Mouse (Mus musculus) urinary bladder, postnatal 14 days (tissue): Measurements from ENCODE around the gene Cpsf4.
A peak's percentile ranks its signal among the peaks of the same experiment; 100 is the strongest.
"Not testable (repeated sequence)": the region's sequence is repeated elsewhere in the genome, so short reads cannot be mapped to it uniquely, and the experiment has no call there.

ENCODE experiments used
- DNase-seq: peaks from one replicate; pipeline ENCODE4 v3.0.0; 2021; ENCODE audit warnings: low spot score

The Cpsf4 gene

GRCm38 (mm10) chr5:145166536-145167305 is at the start of gene Cpsf4, which contains the start of gene Ptcd1:
Cpsf4 (plus strand) TSS chr5:145167213.
Ptcd1 (minus strand) TSS chr5:145167108.
- DNase-seq = peak; percentile 99

GRCm38 (mm10) chr5:145118005-145118404 is 49.0 kb upstream of the Cpsf4 start:
- no peak for DNase-seq

- DNase-seq = no peak
Observed at GRCm38 (mm10) chr5:145118461-145118860, 48.6 kb upstream of the Cpsf4 start.

GRCm38 (mm10) chr5:145119385-145119784 is 47.6 kb upstream of the Cpsf4 start:
- DNase-seq = no peak

- DNase-seq = no peak
Observed at GRCm38 (mm10) chr5:145120921-145121320, 46.1 kb upstream of the Cpsf4 start.

- DNase-seq = no peak
Observed at GRCm38 (mm10) chr5:145123396-145123795, 43.6 kb upstream of the Cpsf4 start.

- DNase-seq = no peak
Observed at GRCm38 (mm10) chr5:145126580-145126979, 40.4 kb upstream of the Cpsf4 start.

GRCm38 (mm10) chr5:145129124-145129523 is 37.9 kb upstream of the Cpsf4 start:
- DNase-seq = peak; percentile 39

- not testable (repeated sequence) for DNase-seq
Observed at GRCm38 (mm10) chr5:145129773-145130172, 37.2 kb upstream of the Cpsf4 start.

GRCm38 (mm10) chr5:145130191-145130590 is 36.8 kb upstream of the Cpsf4 start:
- no peak for DNase-seq

- no peak for DNase-seq
Observed at GRCm38 (mm10) chr5:145130995-145131394, 36.0 kb upstream of the Cpsf4 start.

- not testable (repeated sequence) for DNase-seq
Observed at GRCm38 (mm10) chr5:145133275-145133674, 33.7 kb upstream of the Cpsf4 start.

GRCm38 (mm10) chr5:145138836-145139235 is 28.2 kb upstream of the Cpsf4 start:
- no peak for DNase-seq

- DNase-seq = peak; percentile 95
Observed at GRCm38 (mm10) chr5:145139571-145140519, 27.2 kb upstream of the Cpsf4 start, which contains the start of the genes Pdap1 and Bud31. Pdap1 (minus strand) TSS chr5:145140238. Bud31 (plus strand) TSS chr5:145140362.

- DNase-seq = no peak
Observed at GRCm38 (mm10) chr5:145140611-145141010, 26.4 kb upstream of the Cpsf4 start.

GRCm38 (mm10) chr5:145147748-145148147 is 19.3 kb upstream of the Cpsf4 start:
- DNase-seq = no peak

GRCm38 (mm10) chr5:145149294-145149693 is 17.7 kb upstream of the Cpsf4 start:
- no peak for DNase-seq

- no peak for DNase-seq
Observed at GRCm38 (mm10) chr5:145152690-145153089, 14.3 kb upstream of the Cpsf4 start.

GRCm38 (mm10) chr5:145161361-145161760 is 5.7 kb upstream of the Cpsf4 start:
- no peak for DNase-seq

GRCm38 (mm10) chr5:145164710-145165109 is 2.3 kb upstream of the Cpsf4 start:
- no peak for DNase-seq

- no peak for DNase-seq
Observed at GRCm38 (mm10) chr5:145165184-145165583, 1.8 kb upstream of the Cpsf4 start.

GRCm38 (mm10) chr5:145167306-145167661 is 271 bp downstream of the Cpsf4 start:
- DNase-seq = no peak
